Mouse (Mus musculus) cerebellum, adult 11-12 months (tissue): ENCODE measurements around the gene Trib2.

Source experiments
- DNase-seq: peaks from one replicate; pipeline ENCODE4 v3.0.0; 2022

Gene Trib2

DNA sequence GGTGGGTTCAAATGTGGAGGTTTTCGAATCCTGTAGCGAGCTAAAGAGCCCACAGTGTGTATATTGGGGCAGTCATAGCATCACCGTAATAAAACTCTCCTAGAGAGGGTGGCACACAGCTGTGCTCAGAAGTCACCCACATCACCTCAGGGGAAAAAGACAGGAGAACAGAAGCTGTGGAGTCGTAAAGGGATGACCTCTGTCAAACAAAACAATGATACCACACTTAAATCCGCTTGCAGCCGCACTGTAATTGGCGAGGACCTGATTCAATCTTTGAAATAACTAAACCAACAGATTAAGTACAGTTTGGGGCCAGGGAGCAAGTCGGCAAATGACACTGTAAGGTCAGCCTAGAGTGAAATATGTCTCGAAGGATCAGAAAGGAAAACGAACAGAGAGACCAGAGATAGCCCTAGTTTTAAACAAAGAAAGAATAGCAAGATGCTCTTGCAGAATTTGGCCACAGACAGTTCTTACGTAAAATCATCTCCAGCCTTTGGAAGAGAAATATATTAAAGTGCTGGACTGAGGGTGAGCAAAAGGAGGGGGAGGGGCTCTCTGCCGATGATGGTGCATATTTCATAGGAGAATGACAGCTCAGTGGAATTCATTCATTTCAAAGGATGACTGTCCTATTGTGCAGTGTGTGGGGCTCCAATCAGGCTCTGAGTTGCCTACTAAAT, 3.4 kb downstream of the Trib2 start:
- no peak for DNase-seq

DNA sequence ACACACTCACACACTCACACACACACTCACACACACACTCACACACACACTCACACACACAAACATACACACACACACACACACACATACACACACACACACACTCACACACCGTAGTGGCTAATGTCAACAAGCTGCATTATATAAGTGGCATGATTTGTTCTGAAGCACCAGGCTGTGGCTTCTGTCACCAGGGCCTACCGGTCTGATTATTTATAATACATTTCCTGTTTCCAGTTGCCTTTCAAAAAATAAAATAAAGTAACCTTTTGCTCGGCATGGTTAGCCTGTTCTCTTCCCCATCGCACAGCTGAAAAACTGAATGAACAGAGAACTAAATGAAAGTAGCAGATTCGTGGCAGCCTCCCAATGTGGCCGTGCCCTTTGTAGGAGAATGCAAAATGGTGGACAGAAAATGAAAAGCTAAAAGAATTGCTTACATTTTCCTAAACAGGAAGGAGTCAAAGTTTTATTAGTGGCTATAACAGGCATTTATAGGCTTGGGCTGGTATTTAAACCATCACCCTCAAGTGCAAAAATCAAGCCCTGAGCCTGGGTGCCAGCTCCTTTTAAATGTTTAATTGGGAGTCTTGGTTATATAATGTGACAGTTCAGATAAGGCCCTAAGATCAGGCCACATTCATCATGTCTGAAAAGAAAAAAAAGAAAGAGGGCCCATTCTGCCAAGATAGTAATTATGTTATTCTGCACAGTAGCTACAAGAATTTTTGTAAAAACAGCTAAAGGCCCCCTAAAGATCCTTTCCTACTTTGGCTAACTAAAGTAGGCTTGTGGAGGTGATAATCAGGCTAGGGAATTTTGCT, 4.4 kb downstream of the Trib2 start:
- DNase-seq: no peak

DNA sequence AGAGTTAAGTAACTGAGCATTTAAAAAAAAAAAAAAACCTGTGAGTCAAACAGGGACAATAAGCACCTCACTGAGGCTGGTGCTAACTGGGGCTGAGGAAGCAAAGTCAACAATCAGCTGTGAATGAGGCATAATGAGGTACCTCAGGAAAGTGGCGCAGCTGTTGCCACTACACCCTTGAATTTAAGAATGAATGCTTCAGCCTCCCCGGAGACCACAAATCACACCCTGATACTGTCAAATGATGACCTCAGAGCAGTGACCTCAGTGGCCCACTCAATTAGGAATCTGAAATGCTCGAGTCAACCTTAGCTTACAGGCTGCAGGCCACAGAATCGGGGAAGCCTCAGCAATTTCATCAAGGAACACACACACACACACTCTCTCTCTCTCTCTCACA, 5.0 kb downstream of the Trib2 start:
- no peak for DNase-seq

DNA sequence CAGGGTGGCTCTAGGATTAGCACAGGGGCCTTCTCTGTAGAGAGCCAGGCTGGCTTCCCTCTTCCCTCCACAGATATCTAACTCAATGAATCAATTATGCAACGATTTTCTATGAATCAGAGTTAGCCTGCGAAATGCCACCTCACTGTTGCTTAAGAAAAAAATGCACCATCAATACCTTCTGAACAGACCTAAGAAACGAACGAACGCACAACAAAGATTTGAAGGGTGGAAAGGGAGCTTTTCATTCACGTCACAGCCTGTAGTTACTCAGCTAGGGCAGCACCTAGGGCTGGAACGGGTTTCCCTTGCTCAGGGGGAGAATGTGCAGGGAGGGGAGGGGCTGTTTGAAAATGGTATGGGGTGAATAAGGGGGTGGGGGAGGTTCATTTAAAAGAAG, 5.8 kb downstream of the Trib2 start:
- DNase-seq: no peak

DNA sequence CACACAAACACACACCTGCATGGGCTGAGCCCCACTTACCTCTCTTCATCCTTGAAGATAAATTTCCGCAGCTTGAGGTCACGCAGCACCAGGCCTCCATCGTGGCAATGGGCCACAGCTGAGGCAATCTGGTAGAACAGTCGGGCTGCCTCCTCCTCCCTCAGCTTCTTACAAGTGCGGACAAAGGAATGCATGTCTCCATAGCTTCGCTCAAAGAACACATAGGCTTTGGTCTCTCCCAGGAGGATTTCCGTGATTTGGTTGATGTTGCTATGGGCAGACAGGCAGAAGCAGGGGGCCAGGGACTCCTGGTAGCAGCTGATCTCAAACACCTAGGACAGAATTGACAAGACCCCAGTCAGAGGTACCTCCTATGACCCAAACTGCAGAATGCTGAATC, 7.1 kb downstream of the Trib2 start:
- DNase-seq: no peak

DNA sequence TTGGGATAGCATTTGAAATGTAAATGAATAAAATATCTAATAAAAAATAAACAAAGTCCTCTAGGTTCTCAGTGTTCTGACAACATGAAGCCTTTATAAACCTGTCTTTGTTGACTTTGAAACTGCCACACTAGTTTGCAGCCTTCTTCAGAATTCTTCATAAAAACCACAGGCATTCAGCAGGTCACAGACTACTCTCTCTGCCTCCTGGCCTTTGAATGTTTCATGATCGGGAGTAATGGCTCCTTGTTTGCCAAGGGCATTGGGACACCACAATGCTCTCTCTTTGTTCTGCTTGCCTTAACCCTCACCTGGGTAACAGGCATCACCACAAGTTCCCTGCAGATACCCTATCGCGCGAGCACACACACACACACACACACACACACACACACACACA, 7.5 kb downstream of the Trib2 start:
- DNase-seq: no peak

DNA sequence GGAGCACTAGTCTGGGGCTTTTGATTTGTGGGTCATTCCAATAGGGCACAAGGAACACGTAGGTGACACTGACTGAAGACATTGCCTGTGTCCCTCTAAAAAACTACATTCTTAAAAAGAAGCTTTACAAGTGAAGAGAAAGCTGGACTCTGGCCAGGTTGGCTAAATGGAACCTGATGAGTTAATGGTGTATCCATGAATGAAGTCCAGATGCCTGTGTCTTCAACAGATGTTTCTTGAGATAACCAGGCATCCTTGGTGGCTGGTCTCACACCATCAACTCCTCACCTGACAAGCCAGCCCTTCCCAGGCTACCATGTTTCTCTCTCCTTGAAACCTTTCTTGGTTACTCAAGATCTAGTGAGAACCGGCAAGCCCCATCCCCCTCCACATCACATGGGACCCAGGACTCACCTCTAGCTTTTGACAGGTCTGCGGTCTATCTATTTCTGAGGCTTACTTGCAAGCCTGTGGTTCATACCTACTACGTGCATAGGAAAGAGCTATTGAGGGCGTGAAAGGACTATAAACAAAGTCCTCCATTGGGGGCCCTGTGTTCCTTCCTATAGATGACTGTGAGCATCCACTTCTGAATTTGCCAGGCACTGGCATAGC, 8.4 kb downstream of the Trib2 start:
- DNase-seq: no peak

DNA sequence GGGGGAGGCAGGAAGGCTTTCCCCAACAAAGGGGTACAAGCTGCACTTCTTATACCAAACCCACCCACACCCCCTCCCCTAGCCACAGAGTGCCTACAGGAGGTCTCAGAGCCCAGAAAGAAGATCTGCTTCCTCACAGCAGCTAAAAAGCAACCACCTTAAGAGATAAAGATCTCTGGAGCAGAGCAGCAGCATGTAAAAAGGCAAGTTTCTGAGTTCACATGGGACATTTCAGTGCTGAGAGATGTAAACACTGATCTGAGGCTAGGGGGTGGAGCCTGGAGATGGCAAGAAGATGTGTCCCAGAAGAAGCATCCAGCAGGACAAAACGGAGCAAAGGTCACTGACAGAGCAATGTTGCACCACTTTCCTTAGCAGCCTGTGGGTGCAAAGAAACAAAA, 11.8 kb downstream of the Trib2 start:
- DNase-seq: no peak

DNA sequence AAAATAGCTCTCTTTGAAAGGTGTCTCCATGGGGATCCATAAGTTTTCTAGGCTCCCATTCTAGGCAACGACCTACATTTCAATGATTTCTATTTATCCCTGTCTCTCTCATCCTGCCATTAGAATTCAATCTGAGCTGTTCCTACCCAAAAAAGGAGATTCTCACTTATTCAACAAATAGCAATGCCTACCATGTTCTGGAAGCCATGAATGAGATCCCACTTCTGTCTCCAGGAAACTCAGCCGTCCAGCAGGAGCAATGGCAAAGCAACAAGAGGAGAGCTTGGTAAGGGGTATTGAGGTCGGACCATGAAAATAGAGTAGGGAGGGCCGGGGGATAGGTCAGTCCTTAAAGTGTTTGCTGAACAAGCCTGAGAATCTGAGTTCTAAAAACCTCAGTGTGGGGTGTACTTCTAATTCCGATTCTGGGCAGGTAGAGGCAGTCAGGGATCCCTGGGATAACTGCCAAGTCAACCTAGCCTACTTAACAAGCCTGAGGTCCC, 12.7 kb downstream of the Trib2 start:
- DNase-seq: no peak

DNA sequence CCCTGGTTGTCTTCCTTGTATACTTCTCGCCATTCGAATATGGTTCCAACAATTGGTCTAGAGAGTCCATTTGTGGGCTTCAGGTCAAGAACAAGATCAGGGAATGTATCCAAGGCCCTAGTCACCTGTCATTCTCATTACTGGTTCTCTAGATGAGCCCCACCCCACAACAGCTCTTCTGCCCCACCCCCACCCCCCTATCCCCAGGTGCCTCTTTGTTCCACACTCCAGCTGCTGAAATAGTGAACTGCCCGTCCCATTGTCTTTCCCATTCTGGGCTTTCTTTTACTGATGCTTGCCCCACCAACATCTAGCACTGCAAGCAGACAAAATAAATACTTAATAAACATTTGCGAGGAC, 15.2 kb downstream of the Trib2 start:
- no peak for DNase-seq

DNA sequence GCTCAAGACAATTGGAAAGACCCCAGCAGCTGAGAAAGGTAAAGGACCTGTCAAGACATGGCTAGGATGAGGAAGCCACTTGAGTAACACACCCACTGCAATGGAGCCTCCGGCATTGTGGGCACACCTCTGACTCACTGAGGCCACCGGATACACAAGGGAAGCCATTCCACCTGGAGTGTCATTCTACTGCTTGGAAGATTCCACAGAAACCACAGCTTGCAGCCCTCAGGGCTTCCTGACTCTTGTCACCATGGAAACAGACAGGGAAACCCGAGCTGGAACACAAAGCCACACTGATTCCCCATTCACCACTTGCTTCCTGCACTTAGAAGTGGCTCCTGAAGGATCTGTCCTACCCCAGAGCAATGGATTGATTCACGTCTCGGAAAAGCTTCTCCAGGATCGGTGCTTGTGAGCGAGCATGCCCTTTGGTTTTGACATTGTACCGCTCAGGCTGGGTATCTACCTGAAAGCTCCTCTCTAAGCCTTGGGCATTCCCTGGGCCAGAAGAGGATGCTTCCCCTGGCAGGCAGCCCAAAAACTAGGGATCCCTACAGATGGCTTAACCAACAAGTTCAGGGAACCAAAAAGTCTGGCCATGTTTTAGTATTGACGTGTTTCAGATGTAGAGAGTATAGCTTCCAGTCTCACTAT, 15.7 kb downstream of the Trib2 start:
- no peak for DNase-seq

DNA sequence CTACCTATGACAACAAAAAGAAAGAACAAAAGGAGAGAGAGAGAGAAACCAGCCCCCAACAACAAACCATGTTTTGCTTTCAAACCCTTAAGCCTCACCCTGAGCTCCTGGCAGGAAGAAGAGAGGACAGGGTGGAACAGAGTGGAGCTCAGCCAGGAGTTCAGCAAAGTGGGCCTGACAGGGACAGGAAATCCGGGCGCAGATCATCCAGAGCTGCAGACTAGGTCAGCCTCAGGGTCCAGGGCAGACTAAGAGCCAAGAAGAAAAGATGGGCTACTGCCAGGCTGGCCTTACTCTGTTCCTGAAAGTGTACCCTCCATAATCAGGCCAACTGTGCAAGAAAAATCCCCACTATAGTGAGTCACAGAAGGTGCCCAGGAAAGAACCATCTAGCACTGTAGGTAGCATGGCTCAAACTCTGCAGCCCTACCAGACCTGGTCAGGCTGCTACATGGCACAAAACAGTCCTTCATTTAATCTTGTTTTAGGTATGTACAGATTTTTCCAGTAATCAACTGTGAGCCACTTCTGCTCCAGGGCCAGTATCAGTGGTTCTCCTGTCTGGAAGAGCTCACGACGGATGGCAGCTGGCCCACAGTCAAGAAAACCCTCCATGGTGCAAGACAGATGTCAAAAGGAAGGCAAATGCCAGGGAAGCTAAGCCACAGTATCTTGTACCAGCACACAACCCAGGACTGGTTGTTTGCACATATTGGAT, 16.4 kb downstream of the Trib2 start:
- no peak for DNase-seq

DNA sequence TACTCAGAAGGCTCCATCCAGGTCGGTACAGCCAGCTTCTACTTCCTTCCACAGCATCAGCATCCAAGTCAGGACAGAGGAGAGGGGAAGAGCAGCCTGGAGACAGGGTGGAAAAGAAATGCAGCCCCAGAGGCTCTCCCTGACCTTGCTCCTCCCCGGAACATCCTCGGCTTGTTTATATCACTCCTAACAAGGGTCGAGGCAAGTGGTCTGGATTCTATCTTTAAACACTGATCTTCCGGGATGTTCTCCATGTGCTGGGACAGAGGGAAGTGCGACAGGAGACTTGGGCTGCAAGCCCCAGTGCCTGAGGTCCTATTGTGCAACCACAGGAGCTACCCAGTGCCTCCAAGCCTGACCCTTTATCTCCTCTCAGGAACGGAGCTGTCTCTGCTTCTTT, 18.7 kb downstream of the Trib2 start:
- no peak for DNase-seq

DNA sequence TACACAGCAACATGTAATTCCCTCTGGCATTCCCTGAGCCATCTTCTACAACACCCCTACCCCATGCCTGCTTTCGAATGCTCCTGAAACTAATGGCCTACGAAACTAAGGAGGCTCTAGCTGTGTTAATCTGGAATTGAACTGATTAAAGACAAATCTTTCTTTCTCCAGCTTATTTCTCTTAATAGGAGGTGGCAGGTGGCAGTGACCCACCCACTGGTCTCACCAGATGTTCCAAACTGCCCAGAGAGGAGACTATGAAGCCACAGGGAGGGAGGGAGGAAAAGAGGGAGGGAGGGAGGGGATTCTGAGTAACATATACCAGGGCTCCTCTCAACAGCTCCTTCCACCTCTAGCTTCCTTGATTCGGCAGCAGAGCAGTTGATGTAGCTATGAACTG, 20.8 kb downstream of the Trib2 start:
- no peak for DNase-seq

DNA sequence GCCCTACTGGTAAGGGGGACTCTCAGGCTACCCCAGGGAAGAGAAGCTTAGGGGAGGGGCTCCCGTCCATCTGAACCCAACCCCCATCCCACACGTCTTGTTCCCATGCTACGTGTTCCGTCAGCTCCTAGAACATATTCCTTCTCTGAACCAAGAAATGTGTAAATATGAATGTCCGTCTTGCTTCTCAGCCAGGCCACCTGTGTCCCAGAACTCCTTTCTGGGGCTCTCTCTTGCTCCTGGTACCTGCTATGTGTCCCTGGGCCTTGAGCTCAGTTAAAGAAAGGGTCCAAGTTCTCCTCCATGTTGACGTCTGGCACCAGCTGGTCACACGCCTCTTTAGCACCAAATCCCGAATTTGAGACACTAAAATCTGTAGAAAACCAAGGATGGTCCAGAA, 23.4 kb downstream of the Trib2 start:
- no peak for DNase-seq

DNA sequence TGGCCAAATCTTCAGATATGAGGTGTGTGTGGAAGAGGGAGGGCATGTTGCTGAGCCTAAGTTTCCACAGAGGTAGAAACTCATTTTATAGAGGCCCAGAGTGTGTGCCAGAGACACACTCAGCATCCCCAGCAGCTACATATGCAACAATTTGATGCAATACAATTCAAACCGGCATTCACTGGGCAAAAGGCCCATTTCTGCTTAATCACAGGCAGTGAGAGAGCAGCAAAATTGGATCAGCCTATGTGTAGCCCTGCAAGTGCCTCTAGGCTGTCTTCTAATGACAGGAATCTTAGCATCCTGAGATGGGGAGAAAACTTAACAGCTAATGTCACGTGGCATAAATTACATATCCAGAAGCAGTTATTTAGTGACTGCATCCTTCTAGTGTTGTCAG, 26.5 kb downstream of the Trib2 start:
- DNase-seq: no peak

DNA sequence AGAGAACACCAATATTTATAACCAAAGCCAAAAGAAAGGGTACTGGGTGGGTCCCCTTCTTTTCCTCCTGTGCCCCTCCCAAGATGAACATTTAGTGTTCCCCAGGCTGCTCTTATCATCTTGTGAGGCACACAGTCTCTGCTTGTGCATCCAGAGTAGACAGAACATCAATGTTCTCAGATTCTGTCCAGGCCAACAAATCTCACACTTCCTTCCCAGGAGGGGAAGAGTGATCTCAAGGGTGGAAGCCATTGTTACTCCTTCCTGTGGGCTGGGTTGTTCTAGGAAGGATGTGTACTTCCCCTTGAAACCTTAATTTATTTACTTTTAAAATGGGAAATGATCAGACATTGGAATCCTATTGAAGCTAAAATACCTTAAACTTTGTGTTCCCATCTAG, 39.7 kb downstream of the Trib2 start:
- no peak for DNase-seq

DNA sequence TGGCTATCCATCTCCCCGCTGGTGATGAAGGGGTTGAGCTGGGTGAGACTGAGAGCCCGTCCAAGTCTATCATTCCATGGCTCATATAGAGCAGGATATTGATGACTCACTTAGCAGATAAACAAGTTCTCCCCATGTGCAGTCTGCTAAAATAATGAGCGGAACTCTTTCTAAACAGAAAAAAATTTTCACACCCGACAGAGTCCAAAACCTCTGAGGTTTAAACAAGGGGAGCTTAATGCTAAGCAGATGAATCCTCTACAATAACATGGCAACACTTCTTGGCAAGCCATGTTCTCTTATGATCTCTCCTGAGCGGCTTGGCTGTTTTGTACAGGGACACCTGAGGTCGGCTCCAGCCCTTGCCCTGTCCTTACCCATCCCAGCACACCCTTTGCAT, 45.0 kb downstream of the Trib2 start:
- DNase-seq: no peak

DNA sequence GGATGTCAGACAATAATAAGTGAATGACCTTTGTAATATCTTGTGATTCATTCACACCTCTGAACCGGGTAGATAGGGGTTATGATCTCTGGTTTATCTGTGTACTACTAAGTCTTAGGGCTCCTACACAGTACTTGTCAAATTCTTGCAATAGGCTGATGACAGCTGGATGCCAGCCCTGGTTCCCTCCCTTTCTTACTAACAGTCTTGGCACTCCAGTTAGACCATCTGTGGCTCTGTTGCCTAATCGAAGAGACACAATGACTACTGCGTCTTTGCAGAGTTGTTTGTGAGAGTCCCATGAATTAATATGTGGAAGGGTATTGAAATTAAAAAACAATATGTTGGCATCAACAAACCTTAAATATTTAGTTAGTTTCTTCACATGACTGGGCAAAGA, 48.2 kb downstream of the Trib2 start:
- no peak for DNase-seq

DNA sequence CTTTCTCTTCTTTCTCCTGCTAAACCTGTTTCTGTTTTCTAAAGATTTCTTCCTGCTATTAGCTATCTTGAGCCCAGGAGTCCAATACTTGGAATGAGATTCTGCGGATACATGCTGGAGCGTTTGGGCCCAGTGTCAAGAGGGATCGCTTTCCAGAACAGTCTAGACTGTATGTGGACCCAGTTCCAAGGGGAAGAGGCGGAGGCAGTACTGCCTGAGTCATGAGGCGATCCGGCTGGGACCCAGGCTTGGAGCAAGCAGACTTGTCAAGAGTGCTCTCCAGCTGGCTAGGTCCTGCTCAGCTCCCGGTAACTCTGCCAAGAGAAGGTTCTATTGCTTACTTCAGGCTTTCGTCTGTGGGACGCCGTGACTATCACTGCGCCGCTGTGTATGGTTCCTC, 50.7 kb downstream of the Trib2 start:
- peak; percentile 4 for DNase-seq

DNA sequence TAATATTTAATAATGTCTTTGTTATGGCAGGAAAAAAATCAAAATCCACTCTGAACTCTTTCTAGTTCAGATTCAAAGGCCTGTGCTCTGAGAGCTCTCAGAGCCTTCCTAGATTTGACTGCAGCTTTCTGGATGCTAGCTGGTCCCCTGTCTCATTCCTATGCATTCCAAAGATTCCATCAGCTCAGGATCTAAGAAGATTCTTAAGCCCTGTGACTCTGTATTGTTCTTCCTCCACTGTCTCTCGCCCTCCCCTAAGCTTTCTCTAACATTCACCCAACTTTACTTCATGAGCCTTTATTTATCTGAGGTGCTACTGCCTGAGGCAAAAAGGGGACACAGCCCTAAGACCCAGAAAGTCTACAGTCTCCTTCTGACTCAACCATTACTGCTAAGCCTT, 51.5 kb downstream of the Trib2 start:
- DNase-seq: no peak

DNA sequence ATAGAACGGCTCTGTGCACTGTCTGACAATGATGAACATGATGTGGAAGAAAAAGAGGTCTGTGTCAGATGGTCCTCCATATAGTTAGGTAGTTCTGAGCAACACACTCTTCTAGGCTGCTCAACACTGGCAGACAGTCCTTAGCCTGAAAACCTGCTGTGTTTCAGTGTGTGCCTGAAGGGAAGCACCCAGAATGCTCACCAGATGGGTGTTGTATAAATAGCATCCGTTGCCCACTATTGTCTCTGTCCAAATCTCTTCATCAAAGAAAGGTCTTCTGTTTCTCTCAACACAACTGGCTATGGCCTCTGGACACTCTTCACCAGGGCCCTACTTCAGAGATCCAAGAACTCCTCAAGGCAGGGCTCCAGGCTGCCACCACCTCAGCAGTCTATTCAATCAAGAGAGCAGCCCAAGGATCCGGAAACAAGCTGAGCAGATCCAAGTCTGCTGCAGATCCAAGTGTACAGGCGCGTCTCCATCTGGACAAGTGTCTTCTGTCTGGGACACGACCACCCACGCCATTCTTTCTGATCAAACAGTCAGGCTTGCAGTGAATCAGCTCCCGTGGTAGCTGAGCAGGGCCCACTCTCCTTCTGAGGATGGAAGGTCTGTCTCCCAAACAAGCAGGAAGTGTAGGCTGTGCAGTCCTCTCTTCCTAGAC, 55.1 kb downstream of the Trib2 start:
- DNase-seq: no peak
